Mouse (Mus musculus) spleen, adult 18-20 months (tissue): ENCODE data around the gene Gm20662.

Source experiments
- DNase-seq, 2 experiments: peaks; one replicate each; pipeline ENCODE4 v3.0.0; 2022; ENCODE audit warnings: mixed read lengths in 2 of 2

Gene Gm20662

GRCm38 (mm10) chr9:108055061-108055460 lies 58.9 kb downstream of the Gm20662 start:
- no peak for DNase-seq

- no peak for DNase-seq
Observed at GRCm38 (mm10) chr9:108055661-108056237, 59.6 kb downstream of the Gm20662 start.

DNA sequence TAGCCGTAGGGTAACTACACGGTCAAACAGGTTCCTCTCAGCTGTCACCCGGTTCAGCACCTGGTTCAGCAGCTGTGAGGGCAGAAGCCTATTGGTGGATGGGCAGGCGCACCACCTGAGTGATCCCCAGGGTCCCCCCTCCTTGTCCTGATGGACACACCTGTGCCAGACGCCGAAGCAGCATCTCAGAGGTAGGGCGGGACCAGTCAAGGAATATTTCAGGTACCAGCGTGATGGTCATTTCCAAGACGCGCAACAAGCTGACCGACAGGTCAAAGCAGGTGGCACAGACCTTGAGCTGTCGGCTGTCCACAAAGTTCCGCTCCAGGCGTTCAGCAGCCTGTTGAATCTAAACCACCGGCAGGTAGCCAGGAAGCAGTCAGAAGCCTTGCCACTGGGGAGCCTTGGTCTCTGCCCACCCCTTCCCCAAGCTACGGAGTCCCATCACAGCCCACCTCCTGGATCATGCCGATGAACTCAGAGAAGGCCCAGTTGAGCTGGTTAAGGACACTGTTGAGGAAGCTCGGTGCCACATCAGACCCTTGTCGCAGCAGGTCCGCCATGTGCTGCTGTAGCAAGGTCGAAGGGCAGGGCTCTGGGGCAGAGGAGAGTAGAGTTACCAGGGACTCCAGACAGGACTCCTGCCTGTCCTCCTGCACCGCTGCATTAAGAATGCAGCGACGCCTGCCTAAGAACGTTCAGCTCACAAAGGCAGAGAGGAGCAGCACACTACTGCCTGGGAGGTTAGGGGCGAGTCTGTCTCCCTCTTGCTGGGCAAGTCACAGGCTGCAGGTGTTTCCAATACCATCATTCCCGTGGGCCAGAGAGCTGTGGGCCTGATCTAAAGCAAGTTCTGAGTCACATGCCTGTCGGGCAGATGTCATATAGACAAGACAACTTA lies 60.5 kb downstream of the Gm20662 start:
- no peak for DNase-seq

- DNase-seq = no peak
Observed at GRCm38 (mm10) chr9:108057262-108057562, 61.1 kb downstream of the Gm20662 start.

DNA sequence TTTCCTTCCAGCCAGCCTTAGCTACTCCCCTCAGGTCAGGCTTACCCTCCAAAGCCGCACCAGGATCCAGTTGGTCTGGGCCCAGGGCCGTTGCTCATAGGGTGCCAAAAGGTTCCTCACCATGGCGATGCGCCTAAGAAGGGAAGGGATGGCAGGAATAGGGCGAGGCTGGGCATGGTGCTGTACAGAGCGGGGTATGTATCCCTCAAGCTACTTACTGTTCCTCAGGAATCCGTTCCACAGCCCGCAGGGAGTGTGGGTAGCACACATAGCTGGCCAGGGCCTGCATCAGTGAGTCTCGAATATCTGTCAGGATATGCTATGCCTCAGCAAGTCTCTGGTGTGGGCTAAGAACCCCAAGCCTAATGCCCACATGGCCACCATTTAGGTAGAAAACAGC lies 62.1 kb downstream of the Gm20662 start:
- no peak for DNase-seq

DNA sequence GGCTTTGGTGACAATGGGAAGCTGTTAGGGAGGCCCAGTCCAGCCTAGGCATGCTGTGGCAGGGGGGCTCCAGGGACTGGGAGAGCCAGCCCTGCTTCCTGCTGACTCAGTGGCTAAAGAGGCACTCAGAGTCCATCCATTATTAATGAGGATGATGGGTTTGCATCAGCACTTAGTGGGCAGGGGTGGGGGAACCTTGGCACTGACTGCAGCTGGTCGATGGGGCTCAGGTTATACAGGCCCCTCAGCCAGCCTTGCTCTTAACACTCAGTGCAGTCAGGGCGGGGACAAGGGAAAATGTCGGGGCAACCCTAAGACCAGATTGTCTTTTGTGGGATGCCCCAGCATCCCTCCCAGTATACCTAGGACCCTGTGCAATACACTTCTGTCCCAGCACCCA lies 66.0 kb downstream of the Gm20662 start:
- no peak for DNase-seq

- DNase-seq = no peak
Observed at GRCm38 (mm10) chr9:108063361-108063760, 67.2 kb downstream of the Gm20662 start.

GRCm38 (mm10) chr9:108065491-108066011 lies 69.4 kb downstream of the Gm20662 start:
- DNase-seq = peak in 1 of 2 experiments; percentile 47

DNA sequence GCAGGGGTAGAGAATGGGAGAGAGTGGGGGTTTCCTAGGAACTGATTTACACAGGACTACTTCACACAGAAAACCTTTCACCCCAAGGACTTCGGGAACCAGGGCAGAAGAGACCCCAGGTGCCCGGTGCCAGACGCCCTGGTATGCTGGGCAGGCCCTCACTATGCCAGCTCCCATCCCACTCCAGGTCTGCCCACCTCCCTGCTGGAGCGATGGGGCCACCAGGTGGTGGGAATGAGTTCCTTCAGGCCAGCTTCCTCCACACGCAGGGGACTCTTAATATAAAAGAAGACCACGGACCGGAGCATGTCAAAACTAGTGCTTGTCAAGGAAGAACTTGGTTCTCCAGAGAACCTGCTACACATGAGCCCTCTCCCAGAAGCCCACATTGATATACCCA lies 71.0 kb downstream of the Gm20662 start:
- DNase-seq = no peak

DNA sequence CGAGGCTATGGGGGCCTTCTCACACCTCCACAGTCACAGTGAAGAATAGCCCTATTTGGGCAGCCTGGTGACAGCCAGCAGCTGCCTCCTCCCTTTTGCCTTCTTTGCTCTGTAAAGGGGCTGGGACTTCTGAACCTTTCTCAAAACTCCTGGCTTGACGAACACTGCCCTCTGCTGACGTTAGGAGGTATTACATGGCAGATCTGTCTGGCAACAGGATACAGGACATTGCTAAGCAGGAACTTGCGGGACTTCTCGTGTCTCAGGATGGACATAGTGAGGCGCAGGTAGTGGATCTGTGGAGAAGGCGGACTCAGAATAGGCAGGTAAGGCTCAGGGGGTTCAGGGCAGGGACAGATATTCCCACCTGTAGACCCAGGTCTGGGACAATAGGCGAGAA lies 71.8 kb downstream of the Gm20662 start:
- DNase-seq = peak; percentile 47 to 77

- no peak for DNase-seq
Observed at GRCm38 (mm10) chr9:108069007-108069406, 72.9 kb downstream of the Gm20662 start.

- no peak for DNase-seq
Observed at GRCm38 (mm10) chr9:108069529-108069928, 73.4 kb downstream of the Gm20662 start.

DNA sequence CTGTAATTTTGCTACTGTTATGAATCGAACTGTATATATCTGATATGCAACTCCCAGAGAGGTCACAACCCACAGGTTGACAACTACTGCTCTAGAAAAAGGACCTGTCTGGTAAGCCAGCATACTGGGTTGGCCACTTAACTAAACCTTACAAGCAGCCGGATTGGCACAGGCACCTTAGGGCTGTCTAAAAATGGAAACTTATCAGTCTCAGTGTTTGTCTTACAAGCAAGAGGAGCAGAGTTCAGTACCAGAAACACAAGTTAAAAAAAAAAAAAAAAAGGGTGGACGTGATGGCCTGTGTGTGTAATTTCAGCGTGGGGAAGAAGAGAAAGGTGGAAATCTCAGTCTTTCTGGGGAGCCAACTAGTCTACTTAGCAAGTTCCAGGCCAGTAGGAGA lies 75.7 kb downstream of the Gm20662 start:
- DNase-seq = no peak

- DNase-seq = no peak
Observed at GRCm38 (mm10) chr9:108072481-108072924, 76.4 kb downstream of the Gm20662 start.

- no peak for DNase-seq
Observed at GRCm38 (mm10) chr9:108073141-108073930, 77.2 kb downstream of the Gm20662 start.

GRCm38 (mm10) chr9:108080168-108080567 lies 84.0 kb downstream of the Gm20662 start, which contains the start of gene Mst1:
Mst1 (plus strand) TSS chr9:108080436.
- no peak for DNase-seq

DNA sequence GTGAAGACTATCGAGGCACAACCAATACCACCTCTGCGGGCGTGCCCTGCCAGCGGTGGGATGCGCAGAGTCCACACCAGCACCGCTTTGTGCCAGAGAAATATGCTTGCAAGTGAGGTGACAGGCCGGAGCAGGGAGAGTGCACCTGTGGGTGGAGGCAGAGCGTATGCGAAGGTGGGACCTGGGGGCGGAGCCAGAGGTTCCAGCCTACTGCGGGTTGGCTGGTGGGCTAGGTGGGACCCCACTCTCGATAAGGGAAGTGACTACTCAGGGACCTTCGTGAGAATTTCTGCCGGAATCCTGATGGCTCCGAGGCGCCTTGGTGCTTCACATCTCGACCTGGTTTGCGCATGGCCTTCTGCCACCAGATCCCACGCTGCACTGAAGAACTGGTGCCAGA lies 86.4 kb downstream of the Gm20662 start:
- DNase-seq = no peak

DNA sequence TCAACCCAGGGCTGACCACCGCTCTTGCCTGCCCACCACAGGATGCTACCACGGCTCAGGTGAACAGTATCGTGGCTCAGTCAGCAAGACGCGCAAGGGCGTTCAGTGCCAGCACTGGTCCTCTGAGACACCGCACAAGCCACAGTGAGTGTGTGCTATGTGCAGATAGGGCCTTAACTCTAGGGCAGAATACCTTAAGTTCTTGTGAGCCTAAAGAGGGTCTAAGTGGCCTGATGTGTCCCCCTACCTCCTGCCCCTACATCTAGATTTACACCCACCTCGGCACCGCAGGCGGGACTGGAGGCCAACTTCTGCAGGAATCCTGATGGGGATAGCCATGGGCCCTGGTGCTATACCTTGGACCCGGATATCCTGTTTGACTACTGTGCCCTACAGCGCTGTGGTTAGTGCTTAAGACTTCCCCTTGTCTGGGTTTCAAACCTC lies 86.9 kb downstream of the Gm20662 start, which contains the start of gene Rnf123:
Gene Rnf123, minus strand, starts transcription at position 359 of the 444 bp plus-strand sequence.
- peak in 1 of 2 experiments; percentile 24 for DNase-seq

DNA sequence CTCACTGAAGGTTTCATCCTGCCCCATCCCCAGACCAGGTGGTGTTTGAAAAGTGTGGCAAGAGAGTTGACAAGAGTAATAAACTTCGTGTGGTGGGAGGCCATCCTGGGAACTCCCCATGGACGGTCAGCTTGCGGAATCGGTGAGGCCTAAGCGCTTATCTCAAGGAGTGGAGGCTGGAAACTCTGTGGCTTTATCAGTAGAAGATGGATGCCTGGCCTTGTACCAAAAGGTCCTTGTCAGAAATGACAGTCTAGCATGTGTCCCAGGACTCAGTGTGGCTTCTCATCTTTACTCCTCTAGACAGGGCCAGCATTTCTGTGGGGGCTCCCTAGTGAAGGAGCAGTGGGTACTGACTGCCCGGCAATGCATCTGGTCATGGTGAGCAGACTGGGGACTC lies 87.4 kb downstream of the Gm20662 start:
- no peak for DNase-seq

DNA sequence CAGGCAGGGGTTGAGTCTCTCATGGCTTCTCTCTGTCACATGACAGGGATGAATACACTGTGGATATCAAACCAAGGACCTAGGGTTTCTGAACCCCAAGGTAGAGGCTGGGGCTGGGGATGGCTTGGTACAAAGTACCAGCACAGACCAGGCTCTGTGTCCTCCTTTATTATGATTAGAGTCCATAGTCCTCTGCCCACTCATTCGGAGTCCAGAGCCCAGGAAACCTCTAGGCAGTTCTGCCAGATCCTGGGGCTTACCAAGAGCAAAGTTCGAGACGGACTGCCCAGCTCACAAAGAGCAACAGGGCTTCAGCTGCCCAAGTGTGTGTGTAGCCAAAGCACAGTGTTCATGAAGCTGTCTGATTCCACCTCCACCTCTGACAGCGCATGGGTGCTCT lies 89.1 kb downstream of the Gm20662 start:
- no peak for DNase-seq

- DNase-seq = no peak
Observed at GRCm38 (mm10) chr9:108090611-108091120, 94.5 kb downstream of the Gm20662 start.

- DNase-seq = no peak
Observed at GRCm38 (mm10) chr9:108093586-108093985, 97.4 kb downstream of the Gm20662 start.
